Comparison of ENCODE assay signal across 17 mouse cellular contexts in the genomic region with DNA sequence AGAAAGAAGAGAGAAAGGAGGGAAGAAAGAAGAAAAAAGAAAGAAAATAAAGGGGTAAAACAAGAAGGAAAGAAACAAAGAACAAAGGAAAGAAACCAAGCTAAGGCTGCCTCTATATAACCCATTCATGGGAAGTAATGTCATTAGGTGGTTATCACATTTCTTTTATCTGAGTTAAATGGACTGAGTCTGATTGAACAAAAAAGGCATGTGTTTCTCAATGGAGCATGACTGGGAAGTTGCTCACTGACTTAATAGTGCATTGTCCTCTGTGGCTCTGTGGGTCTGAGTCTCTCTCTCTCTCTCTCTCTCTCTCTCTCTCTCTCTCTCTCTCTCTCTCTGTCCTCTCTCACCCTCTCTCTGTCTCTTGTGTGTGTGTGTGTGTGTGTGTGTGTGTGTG.
A peak's percentile ranks its signal among the peaks of the same experiment; 100 is the strongest.
DNase-seq lines count a peak whose midpoint lies in the region; ATAC-seq lines count a peak whose summit lies in the region.
"Had no signal": no experiment of that assay in that cellular context is flagged by ENCODE, and none has a peak within 500 bp of the region (broad histone marks: within the 10 kb centered on the region; RNA-seq: fewer than 3 reads in every experiment).

No protein-coding gene starts in this region.

- no peak overlapping the region for H3K4me3 ChIP-seq in hindbrain, embryonic 13.5 days
- H3K4me3 ChIP-seq in hindbrain, embryonic 10.5 days: no peak overlapping the region
- H3K4me3 ChIP-seq in neural tube, embryonic 11.5 days (ENCODE audit: low read depth, low read length): no peak overlapping the region
- H3K4me3 ChIP-seq: embryonic facial prominence, embryonic 12.5 days; heart, embryonic 12.5 days; limb, embryonic 13.5 days had no signal

- intact Hi-C loops in heart, postnatal 25 days (cut with DNase I): no loop called here

- DNase-seq in hindbrain, embryonic 10.5 days (ENCODE audit: low spot score): no peak
- peak; percentile 54 for DNase-seq in neural tube, embryonic 11.5 days (ENCODE audit: low spot score)
- DNase-seq in neural tube, embryonic 10.5 days (ENCODE audit: extremely low spot score, low spot score): no peak
- DNase-seq in embryo, embryonic 9.5 days (ENCODE audit: extremely low spot score): peak; percentile 12
- DNase-seq in retina, postnatal 1 day: peak; percentile 90
- DNase-seq in heart, postnatal 25 days (ENCODE audit: low spot score): no peak
- DNase-seq: cerebellum, adult 9-10 months; heart, postnatal 36 days; right cerebral cortex, postnatal 14 days; thymus, postnatal 25 days had no signal

- no peak overlapping the region for H3K27ac ChIP-seq in hindbrain, embryonic 13.5 days
- H3K27ac ChIP-seq in hindbrain, embryonic 10.5 days: no peak overlapping the region
- no peak overlapping the region for H3K27ac ChIP-seq in neural tube, embryonic 11.5 days (ENCODE audit: low read depth, low read length)
- H3K27ac ChIP-seq: embryonic facial prominence, embryonic 12.5 days; limb, embryonic 13.5 days; liver, embryonic 14.5 days; stomach, postnatal 0 days had no signal

- no peaks in the 10 kb centered on the region for H3K9me3 ChIP-seq in hindbrain, embryonic 13.5 days
- no peaks in the 10 kb centered on the region for H3K9me3 ChIP-seq in hindbrain, embryonic 10.5 days
- no peaks in the 10 kb centered on the region for H3K9me3 ChIP-seq in neural tube, embryonic 11.5 days (ENCODE audit: control insufficient read depth, low read length)
- H3K9me3 ChIP-seq: embryonic facial prominence, embryonic 12.5 days; heart, embryonic 12.5 days; limb, embryonic 13.5 days had no signal

- no peaks in the 10 kb centered on the region for H3K4me1 ChIP-seq in hindbrain, embryonic 13.5 days (replicated peaks)
- H3K4me1 ChIP-seq in hindbrain, embryonic 10.5 days (replicated peaks): 0 out of 2 replicates have a peak, but pooled peaks cover 3% of the 10 kb centered on the region
- no peaks in the 10 kb centered on the region for H3K4me1 ChIP-seq in neural tube, embryonic 11.5 days (ENCODE audit: control insufficient read depth, insufficient read depth, low read length)
- H3K4me1 ChIP-seq: embryonic facial prominence, embryonic 12.5 days; heart, embryonic 12.5 days; limb, embryonic 13.5 days had no signal

- no peaks in the 10 kb centered on the region for H3K36me3 ChIP-seq in hindbrain, embryonic 13.5 days
- no peaks in the 10 kb centered on the region for H3K36me3 ChIP-seq in hindbrain, embryonic 10.5 days
- H3K36me3 ChIP-seq in neural tube, embryonic 11.5 days (ENCODE audit: control insufficient read depth, insufficient read depth, low read length): no peaks in the 10 kb centered on the region
- H3K36me3 ChIP-seq: embryonic facial prominence, embryonic 12.5 days; heart, embryonic 12.5 days; limb, embryonic 13.5 days had no signal

- 0 out of 2 replicates have a peak, but pooled peaks cover 4% of the 10 kb centered on the region for H3K27me3 ChIP-seq in hindbrain, embryonic 13.5 days
- H3K27me3 ChIP-seq in hindbrain, embryonic 10.5 days (ENCODE audit: insufficient read depth, poor library complexity, severe bottlenecking): no peaks in the 10 kb centered on the region; the same call in 1 of the 2 replicates
- no peaks in the 10 kb centered on the region for H3K27me3 ChIP-seq in neural tube, embryonic 11.5 days (ENCODE audit: control insufficient read depth, insufficient read depth, low read length)
- H3K27me3 ChIP-seq: embryonic facial prominence, embryonic 12.5 days; heart, embryonic 12.5 days; limb, embryonic 13.5 days had no signal

- no peak overlapping the region for H3K4me2 ChIP-seq in hindbrain, embryonic 13.5 days
- H3K4me2 ChIP-seq in neural tube, embryonic 11.5 days (ENCODE audit: low read depth): no peak overlapping the region
- H3K4me2 ChIP-seq: embryonic facial prominence, embryonic 12.5 days; heart, embryonic 12.5 days; limb, embryonic 13.5 days had no signal

- peak; percentile 76 for ATAC-seq in hindbrain, embryonic 13.5 days (ENCODE audit: low FRiP score)
- ATAC-seq in neural tube, embryonic 11.5 days (ENCODE audit: insufficient read depth, low FRiP score, low TSS enrichment): peak; percentile 97
- ATAC-seq: intestine, embryonic 16.5 days had no signal

- H3K9ac ChIP-seq in hindbrain, embryonic 13.5 days: no peak overlapping the region
- H3K9ac ChIP-seq in neural tube, embryonic 11.5 days (ENCODE audit: low read length): no peak overlapping the region
- H3K9ac ChIP-seq: embryonic facial prominence, embryonic 12.5 days; heart, embryonic 12.5 days; limb, embryonic 13.5 days; liver, embryonic 14.5 days had no signal

Comparison
In these comparisons a context has a peak if more than half of its experiments do, and no peak if none do; other contexts are left out.
1. DNase-seq: peak in neural tube, embryonic 11.5 days (single experiment), embryo, embryonic 9.5 days (single experiment) and retina, postnatal 1 day (single experiment); none in hindbrain, embryonic 10.5 days (single experiment), neural tube, embryonic 10.5 days (single experiment) and heart, postnatal 25 days (single experiment).